ENCODE assay signal across 9 mouse cellular contexts in genomic region chr7:70360611-70361382, GRCm38 (mm10). TPM values are rescaled to one million over a fixed set of nuclear protein-coding genes. Genes with fewer than 3 reads are reported as not detected.
DNase-seq lines count a peak whose midpoint lies in the region; ATAC-seq and TF ChIP-seq lines count a peak whose summit lies in the region.
"Had no signal": no experiment of that assay in that cellular context is flagged by ENCODE, and none has a peak within 500 bp of the region (broad histone marks: within the 10 kb centered on the region; RNA-seq: fewer than 3 reads in every experiment).

No protein-coding gene starts in this region.

- H3K36me3 ChIP-seq in lung, embryonic 15.5 days = peaks cover 12% of the 10 kb centered on the region; the same call in 1 of the 2 replicates
- peaks cover 22% of the 10 kb centered on the region for H3K36me3 ChIP-seq in heart, embryonic 10.5 days
- H3K36me3 ChIP-seq in kidney, embryonic 16.5 days (ENCODE audit: insufficient read depth, low read length) = peaks cover 26% of the 10 kb centered on the region
- peaks cover 9% of the 10 kb centered on the region for H3K36me3 ChIP-seq in myocyte (ENCODE audit: control insufficient read depth, insufficient read depth)

- H3ac ChIP-seq in myocyte (ENCODE audit: control insufficient read depth, insufficient read length) = peak overlapping the region; percentile 97

- DNase-seq in lung, postnatal 10 days = no peak
- DNase-seq in heart, embryonic 10.5 days (ENCODE audit: low spot score) = no peak

- H3K4me2 ChIP-seq in lung, embryonic 15.5 days = peak overlapping the region; percentile 70
- H3K4me2 ChIP-seq in kidney, embryonic 16.5 days (replicated peaks; ENCODE audit: low read depth, low read length) = peak overlapping the region; percentile 68
- peak overlapping the region; percentile 72 for H3K4me2 ChIP-seq in myocyte (ENCODE audit: low read depth)

- ATAC-seq in lung, embryonic 15.5 days (ENCODE audit: borderline replicate concordance, extremely low read depth, low FRiP score, low TSS enrichment) = no peak
- no peak for ATAC-seq in kidney, embryonic 16.5 days (ENCODE audit: low FRiP score, low TSS enrichment)
- ATAC-seq in inflammation-experienced regulatory T-cells, adult 6 months = no peak
- ATAC-seq in megakaryocyte-erythroid progenitor cell, adult 5-6 weeks (replicated peaks; ENCODE audit: low FRiP score, low TSS enrichment, poor library complexity, severe bottlenecking) = no peak

- peaks cover 44% of the 10 kb centered on the region for H3K79me2 ChIP-seq in myocyte (ENCODE audit: control insufficient read depth, insufficient read depth)

- WGBS in lung, embryonic 15.5 days = under 1% methylated on average over 61 of the region's 84 CpGs
- 19% methylated on average over 84 of the region's 84 CpGs for WGBS in heart, embryonic 10.5 days
- WGBS in kidney, embryonic 16.5 days = under 1% methylated on average over 67 of the region's 84 CpGs

- H3K4me3 ChIP-seq in lung, embryonic 15.5 days = peak overlapping the region; percentile 80
- H3K4me3 ChIP-seq in brown adipose tissue, adult 24 weeks (ENCODE audit: insufficient read depth, low read depth, low read length) = peak overlapping the region; percentile 92
- peak overlapping the region; percentile 82 for H3K4me3 ChIP-seq in heart, embryonic 10.5 days
- H3K4me3 ChIP-seq in kidney, embryonic 16.5 days (ENCODE audit: low read length) = peak overlapping the region; percentile 93
- H3K4me3 ChIP-seq in myocyte = peak overlapping the region; percentile 89

- TF ChIP-seq POLR2A in myocyte (IDR thresholded peaks at IDR 0.05; ENCODE audit: insufficient read length, low read depth) = no peak

- H3K27ac ChIP-seq in lung, embryonic 15.5 days = peak overlapping the region; percentile 100
- H3K27ac ChIP-seq in brown adipose tissue, adult 24 weeks (replicated peaks; ENCODE audit: low read depth, low read length) = peak overlapping the region; percentile 95
- peak overlapping the region; percentile 96 for H3K27ac ChIP-seq in heart, embryonic 10.5 days
- peak overlapping the region; percentile 100 for H3K27ac ChIP-seq in kidney, embryonic 16.5 days (ENCODE audit: low read length)
- H3K27ac ChIP-seq: macrophage had no signal

- peak overlapping the region; percentile 99 for H3K9ac ChIP-seq in lung, embryonic 15.5 days
- peak overlapping the region; percentile 98 for H3K9ac ChIP-seq in kidney, embryonic 16.5 days (replicated peaks; ENCODE audit: low read length)

- no peaks in the 10 kb centered on the region for H3K27me3 ChIP-seq in lung, embryonic 15.5 days
- H3K27me3 ChIP-seq in heart, embryonic 10.5 days (ENCODE audit: insufficient read depth, poor library complexity, severe bottlenecking) = peaks cover 30% of the 10 kb centered on the region
- H3K27me3 ChIP-seq in kidney, embryonic 16.5 days (ENCODE audit: insufficient read depth, low read length) = no peaks in the 10 kb centered on the region
- H3K27me3 ChIP-seq in myocyte (ENCODE audit: control insufficient read depth, insufficient read depth, insufficient read length) = no peaks in the 10 kb centered on the region

- peaks cover 16% of the 10 kb centered on the region; the same call in 1 of the 2 replicates for H3K4me1 ChIP-seq in lung, embryonic 15.5 days
- peaks cover 13% of the 10 kb centered on the region for H3K4me1 ChIP-seq in brown adipose tissue, adult 24 weeks (ENCODE audit: control insufficient read depth, insufficient read depth, insufficient read length, low read length)
- peaks cover 12% of the 10 kb centered on the region for H3K4me1 ChIP-seq in heart, embryonic 10.5 days
- peaks cover 3% of the 10 kb centered on the region; the same call in 1 of the 2 replicates for H3K4me1 ChIP-seq in kidney, embryonic 16.5 days (ENCODE audit: insufficient read depth, low read length)

- no peaks in the 10 kb centered on the region for H3K9me3 ChIP-seq in lung, embryonic 15.5 days
- H3K9me3 ChIP-seq in heart, embryonic 10.5 days = no peaks in the 10 kb centered on the region
- no peaks in the 10 kb centered on the region for H3K9me3 ChIP-seq in kidney, embryonic 16.5 days (ENCODE audit: low read length)

TF ChIP-seq in myocyte, 11 proteins besides CTCF, POLR2A, EP300 and RAD21:
- TF ChIP-seq POLR2AphosphoS2 (IDR thresholded peaks at IDR 0.05; ENCODE audit: insufficient read length, low read depth) (no peak), E2F4 (IDR thresholded peaks at IDR 0.05; ENCODE audit: insufficient read depth) (no peak)

RNA-seq across cellular contexts. Expression of gene Nr2f2, which starts 5.7 kb away (rescaled TPM):
- polyA plus RNA-seq in lung, embryonic 15.5 days (2015; fragmentation: Nextera tagmentation; extraction: Ambion mirVana) = 107 and 108 TPM in 2 replicates
- polyA plus RNA-seq in brown adipose tissue, adult 24 weeks (2012; ENCODE audit: insufficient read depth, insufficient read length, missing spikeins) = 10.5 and 14.5 TPM in 2 replicates
- 16.2 and 48.0 TPM in 2 replicates for polyA plus RNA-seq in heart, embryonic 10.5 days (2016; fragmentation: Nextera tagmentation; extraction: Ambion mirVana)
- 165 and 186 TPM in 2 replicates for polyA plus RNA-seq in kidney, embryonic 16.5 days (2015; fragmentation: Nextera tagmentation; extraction: Ambion mirVana)
- 7.0 TPM for polyA plus RNA-seq in myocyte (2012; fragmentation: generic; extraction: Trizol)
- under 1 TPM in 1 of 3 experiments, not detected in 2; 0.32 TPM for polyA plus RNA-seq in inflammation-experienced regulatory T-cells, adult 6 months (2017; shearing (Covaris generic))
- total RNA-seq in megakaryocyte-erythroid progenitor cell, adult 5-6 weeks (2014; fragmentation: Nextera tagmentation) = not detected in 2 replicates
- not detected in 2 replicates for total RNA-seq in megakaryocyte-erythroid progenitor cell, adult 5-6 weeks (2017)
- polyA plus RNA-seq: macrophage had no signal
